Comparison of ENCODE assay signal across 10 mouse cellular contexts in the genomic region with DNA sequence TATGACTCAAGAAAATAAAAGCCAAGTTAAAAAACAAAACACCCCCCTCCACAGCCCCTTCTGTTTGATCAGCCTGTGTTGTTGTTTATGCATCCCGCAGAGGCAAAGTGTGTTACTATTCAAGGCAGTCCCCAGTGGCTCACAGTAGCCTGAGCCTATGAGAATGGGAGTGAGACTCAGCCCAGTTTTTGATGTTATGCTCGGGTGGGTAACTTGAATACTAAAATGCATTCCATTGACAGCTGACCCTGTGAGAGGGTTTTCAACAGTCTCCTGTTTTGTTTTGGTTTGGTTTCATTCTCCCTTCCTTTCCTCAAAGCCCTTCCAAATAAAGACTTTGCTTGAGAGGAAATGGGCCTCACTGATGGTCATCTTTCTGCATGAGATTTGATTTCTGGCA. TPM values are rescaled to one million over a fixed set of nuclear protein-coding genes. Genes with fewer than 3 reads are reported as not detected.
DNase-seq lines count a peak whose midpoint lies in the region; ATAC-seq lines count a peak whose summit lies in the region.
"Had no signal": no experiment of that assay in that cellular context is flagged by ENCODE, and none has a peak within 500 bp of the region (broad histone marks: within the 10 kb centered on the region; RNA-seq: fewer than 3 reads in every experiment).

No protein-coding gene starts in this region.

- H3K27me3 ChIP-seq in forebrain, embryonic 10.5 days (ENCODE audit: poor library complexity, severe bottlenecking) = peaks cover 84% of the 10 kb centered on the region
- no peaks in the 10 kb centered on the region for H3K27me3 ChIP-seq in hindbrain, embryonic 14.5 days (ENCODE audit: control insufficient read depth, insufficient read depth, low read length)
- H3K27me3 ChIP-seq in neural tube, embryonic 13.5 days = no peaks in the 10 kb centered on the region
- peaks cover 3% of the 10 kb centered on the region; the same call in 1 of the 2 replicates for H3K27me3 ChIP-seq in intestine, embryonic 15.5 days (replicated peaks)
- H3K27me3 ChIP-seq: limb, embryonic 13.5 days had no signal

- H3K4me1 ChIP-seq in forebrain, embryonic 10.5 days = peaks cover 49% of the 10 kb centered on the region
- peaks cover 42% of the 10 kb centered on the region for H3K4me1 ChIP-seq in hindbrain, embryonic 14.5 days (replicated peaks; ENCODE audit: control insufficient read depth, insufficient read depth, low read length)
- peaks cover 56% of the 10 kb centered on the region for H3K4me1 ChIP-seq in neural tube, embryonic 13.5 days (replicated peaks)
- no peaks in the 10 kb centered on the region for H3K4me1 ChIP-seq in intestine, embryonic 15.5 days (replicated peaks)

- no peaks in the 10 kb centered on the region for H3K36me3 ChIP-seq in forebrain, embryonic 10.5 days (replicated peaks)
- H3K36me3 ChIP-seq in hindbrain, embryonic 14.5 days (replicated peaks; ENCODE audit: control insufficient read depth, insufficient read depth) = no peaks in the 10 kb centered on the region
- no peaks in the 10 kb centered on the region for H3K36me3 ChIP-seq in neural tube, embryonic 13.5 days
- H3K36me3 ChIP-seq in intestine, embryonic 15.5 days = no peaks in the 10 kb centered on the region
- H3K36me3 ChIP-seq: limb, embryonic 13.5 days had no signal

- H3K27ac ChIP-seq in forebrain, embryonic 10.5 days = no peak overlapping the region
- H3K27ac ChIP-seq in hindbrain, embryonic 14.5 days = no peak overlapping the region
- H3K27ac ChIP-seq in neural tube, embryonic 13.5 days (replicated peaks) = no peak overlapping the region
- no peak overlapping the region for H3K27ac ChIP-seq in intestine, embryonic 15.5 days
- H3K27ac ChIP-seq: limb, embryonic 13.5 days had no signal

- H3K9ac ChIP-seq in hindbrain, embryonic 14.5 days = no peak overlapping the region
- no peak overlapping the region for H3K9ac ChIP-seq in neural tube, embryonic 13.5 days
- H3K9ac ChIP-seq in intestine, embryonic 15.5 days = no peak overlapping the region
- H3K9ac ChIP-seq: limb, embryonic 13.5 days had no signal

- H3K4me2 ChIP-seq in hindbrain, embryonic 14.5 days (replicated peaks) = no peak overlapping the region
- H3K4me2 ChIP-seq in neural tube, embryonic 13.5 days = no peak overlapping the region
- no peak overlapping the region for H3K4me2 ChIP-seq in intestine, embryonic 15.5 days (replicated peaks)
- H3K4me2 ChIP-seq: limb, embryonic 13.5 days had no signal

- no peak overlapping the region for H3K4me3 ChIP-seq in forebrain, embryonic 10.5 days
- H3K4me3 ChIP-seq in hindbrain, embryonic 14.5 days (replicated peaks; ENCODE audit: low read length) = no peak overlapping the region
- no peak overlapping the region for H3K4me3 ChIP-seq in neural tube, embryonic 13.5 days
- H3K4me3 ChIP-seq in intestine, embryonic 15.5 days (replicated peaks) = no peak overlapping the region
- H3K4me3 ChIP-seq: limb, embryonic 13.5 days had no signal

- no peaks in the 10 kb centered on the region for H3K9me3 ChIP-seq in forebrain, embryonic 10.5 days
- H3K9me3 ChIP-seq in hindbrain, embryonic 14.5 days (ENCODE audit: control insufficient read depth, low read length) = no peaks in the 10 kb centered on the region
- H3K9me3 ChIP-seq in neural tube, embryonic 13.5 days = no peaks in the 10 kb centered on the region
- H3K9me3 ChIP-seq in intestine, embryonic 15.5 days = no peaks in the 10 kb centered on the region
- H3K9me3 ChIP-seq: limb, embryonic 13.5 days had no signal

- intact Hi-C loops in left cerebral cortex, postnatal 4 days (cut with DNase I) = loop anchor here (10.0 kb wide), 3 partner anchors 136 to 496 kb away; no protein-coding TSS in a partner anchor

- ATAC-seq in hindbrain, embryonic 14.5 days (ENCODE audit: low FRiP score) = peak; percentile 84
- ATAC-seq in neural tube, embryonic 13.5 days (ENCODE audit: low read depth) = peak; percentile 84
- ATAC-seq in intestine, embryonic 15.5 days = no peak

- WGBS in forebrain, embryonic 10.5 days = 3% methylated on average over 2 of the region's 2 CpGs
- WGBS in hindbrain, embryonic 14.5 days = 4% methylated on average over 2 of the region's 2 CpGs
- WGBS in neural tube, embryonic 13.5 days = 11% methylated on average over 2 of the region's 2 CpGs
- 57% methylated on average over 2 of the region's 2 CpGs for WGBS in intestine, embryonic 15.5 days

- peak; percentile 10 for DNase-seq in left cerebral cortex, postnatal 4 days
- DNase-seq in left cerebral cortex, adult 18-20 months (ENCODE audit: low spot score in 2 of 2) = no peak
- DNase-seq in forebrain, embryonic 10.5 days (ENCODE audit: extremely low spot score, low spot score) = peak; percentile 47
- peak; percentile 36 for DNase-seq in hindbrain, embryonic 14.5 days (ENCODE audit: low spot score)
- DNase-seq in testis, postnatal 14 days (ENCODE audit: low spot score) = no peak
- DNase-seq: adrenal gland, adult 8-10 months; thymus, postnatal 36 days had no signal

RNA-seq across cellular contexts. Expression of a gene that starts 8.9 kb away (rescaled TPM):
- total RNA-seq in left cerebral cortex, postnatal 4 days (2021) = 100 to 1,000 TPM; 247 to 254 TPM
- total RNA-seq in left cerebral cortex, adult 18-20 months (2021) = 100 to 1,000 TPM; 183 to 200 TPM
- polyA plus RNA-seq in forebrain, embryonic 10.5 days (2016; fragmentation: Nextera tagmentation; extraction: Ambion mirVana) = 7.5 and 9.4 TPM in 2 replicates
- 77.7 and 78.7 TPM in 2 replicates for polyA plus RNA-seq in hindbrain, embryonic 14.5 days (2014; fragmentation: Nextera tagmentation; extraction: Ambion mirVana)
- polyA plus RNA-seq in neural tube, embryonic 13.5 days (2015; fragmentation: Nextera tagmentation; extraction: Ambion mirVana) = 47.4 and 53.6 TPM in 2 replicates
- polyA plus RNA-seq in intestine, embryonic 15.5 days (2015; fragmentation: Nextera tagmentation; extraction: Ambion mirVana) = 9.5 and 10.9 TPM in 2 replicates

Comparison
In these comparisons a context has a peak if more than half of its experiments do, and no peak if none do; other contexts are left out.
1. DNase-seq: peak in left cerebral cortex, postnatal 4 days (single experiment), forebrain, embryonic 10.5 days (single experiment) and hindbrain, embryonic 14.5 days (single experiment); none in left cerebral cortex, adult 18-20 months (0 of 2) and testis, postnatal 14 days (single experiment).